Mouse (Mus musculus) lung, adult 2 months (tissue): ENCODE measurements around the gene 4931406C07Rik. TPM values are rescaled to one million over a fixed set of nuclear protein-coding genes. Genes with fewer than 3 reads are reported as not detected.
"Not testable (repeated sequence)": the region's sequence is repeated elsewhere in the genome, so short reads cannot be mapped to it uniquely, and the experiment has no call there.

Experiments used
- DNase-seq: peaks from one replicate; pipeline ENCODE4 v3.0.0; 2022
- H3K4me1 ChIP-seq: fragments of 200-500 bp; 2 replicates; pipeline ENCODE4 v1.6.1; 2011; ENCODE audit warnings: low read length; ENCODE audit not compliant: control insufficient read depth, insufficient read depth
- H3K4me3 ChIP-seq: fragments of 200-500 bp; replicated peaks from 2 replicates; pipeline ENCODE3; 2011; ENCODE audit warnings: low read depth, mild to moderate bottlenecking, control low read depth, low read length; ENCODE audit errors: extremely low read depth
- CTCF ChIP-seq: fragments of 200-500 bp; IDR thresholded peaks from 2 replicates; pipeline ENCODE4 v1.5.1; 2011; ENCODE audit warnings: mild to moderate bottlenecking, low read length, control low read depth; ENCODE audit not compliant: insufficient read depth
- POLR2A ChIP-seq: fragments of 200-500 bp; IDR thresholded peaks from 2 replicates; pipeline ENCODE4 v1.6.1; 2011; ENCODE audit warnings: low read depth, mild to moderate bottlenecking, control low read depth, low read length, borderline replicate concordance; ENCODE audit errors: extremely low read depth
- WGBS: fragments of 180-500 bp; shearing (Covaris S2); methylation state at CpG from one replicate; pipeline ENCODE4 v1.1.7; 2018; 5-methylcytosine and 5-hydroxymethylcytosine counted together
- polyA plus RNA-seq: library from polyadenylated mRNA; depleted of rRNA; stranded (reverse); fragments of >200 nt; gene quantifications from 2 replicates; pipeline ENCODE4 v1.2.3, GENCODE M21; 2012

The 4931406C07Rik gene
- polyA plus RNA-seq, 1 experiment: 13.7 TPM

DNA sequence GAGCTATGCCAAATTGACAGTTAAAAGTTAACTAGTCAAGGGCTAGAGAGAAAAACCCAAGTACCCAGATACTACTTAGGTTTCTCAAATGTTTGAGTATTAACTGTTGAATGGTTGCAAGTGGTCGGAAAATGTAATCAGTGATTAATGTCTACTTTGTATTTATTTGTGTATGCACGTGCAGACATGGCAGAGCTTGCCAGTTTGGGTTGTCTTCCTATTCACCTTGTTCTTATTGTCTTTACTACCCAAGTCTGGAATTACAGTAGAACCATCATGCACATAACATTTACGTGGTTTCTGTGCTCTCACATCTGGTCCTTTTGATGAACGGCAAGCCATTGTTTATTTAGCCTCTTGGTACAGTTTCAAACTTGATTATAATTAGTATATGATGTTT is 3.2 kb upstream of the 4931406C07Rik start:
- DNase-seq: no peak
- Histone ChIP-seq H3K4me3 (no peak overlapping the region), H3K4me1 (peaks cover 7% of the 10 kb centered on the region)
- TF ChIP-seq CTCF: no peak
- TF ChIP-seq POLR2A: no peak
- WGBS: 22% methylated on average over 4 of the region's 4 CpGs

DNA sequence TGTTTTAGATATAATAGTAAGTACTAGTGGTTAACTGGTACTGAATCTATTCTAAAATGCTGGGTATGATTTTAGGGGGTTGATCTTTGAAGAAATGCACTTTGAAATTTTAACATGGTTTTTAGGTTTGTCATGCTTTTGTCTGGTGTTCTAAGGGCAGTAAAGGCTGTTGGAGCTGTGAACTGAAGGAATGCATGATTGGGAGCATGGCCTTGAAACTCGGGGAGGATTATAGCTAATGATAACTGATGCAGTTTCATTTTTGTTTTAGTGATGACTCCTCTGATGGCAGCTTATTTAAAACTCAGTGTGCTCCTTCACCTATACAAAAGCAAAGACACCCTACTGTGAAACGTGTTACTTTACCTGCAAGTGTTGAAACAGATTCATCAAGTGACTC is 2.0 kb upstream of the 4931406C07Rik start:
- H3K4me1 ChIP-seq: peaks cover 7% of the 10 kb centered on the region
- WGBS: 37% methylated on average over 2 of the region's 2 CpGs
- TF ChIP-seq POLR2A: no peak
- TF ChIP-seq CTCF: no peak
- no peak for DNase-seq
- H3K4me3 ChIP-seq: no peak overlapping the region

DNA sequence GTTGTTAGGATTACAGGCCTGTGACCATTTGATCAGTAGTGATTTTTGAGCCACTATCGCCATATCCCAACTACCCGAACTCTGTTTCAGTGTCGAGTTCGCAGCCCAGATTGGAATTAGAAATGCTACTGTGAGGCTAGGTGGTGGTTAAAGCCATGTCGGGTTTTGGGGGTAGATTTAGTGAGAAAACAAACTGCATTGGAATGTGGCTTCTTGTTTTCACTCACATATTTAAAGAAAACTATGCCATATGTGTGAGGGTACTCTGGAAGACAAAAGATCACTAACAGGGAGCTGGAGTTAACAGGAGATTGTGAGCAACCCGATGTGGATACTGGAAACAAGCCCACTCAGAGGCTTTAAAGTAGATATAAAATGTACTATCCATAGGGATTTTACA is 1.0 kb upstream of the 4931406C07Rik start:
- DNase-seq: no peak
- Histone ChIP-seq H3K4me3 (no peak overlapping the region), H3K4me1 (peaks cover 7% of the 10 kb centered on the region)
- TF ChIP-seq POLR2A: no peak
- no peak for TF ChIP-seq CTCF
- 14% methylated on average over 6 of the region's 6 CpGs for WGBS

DNA sequence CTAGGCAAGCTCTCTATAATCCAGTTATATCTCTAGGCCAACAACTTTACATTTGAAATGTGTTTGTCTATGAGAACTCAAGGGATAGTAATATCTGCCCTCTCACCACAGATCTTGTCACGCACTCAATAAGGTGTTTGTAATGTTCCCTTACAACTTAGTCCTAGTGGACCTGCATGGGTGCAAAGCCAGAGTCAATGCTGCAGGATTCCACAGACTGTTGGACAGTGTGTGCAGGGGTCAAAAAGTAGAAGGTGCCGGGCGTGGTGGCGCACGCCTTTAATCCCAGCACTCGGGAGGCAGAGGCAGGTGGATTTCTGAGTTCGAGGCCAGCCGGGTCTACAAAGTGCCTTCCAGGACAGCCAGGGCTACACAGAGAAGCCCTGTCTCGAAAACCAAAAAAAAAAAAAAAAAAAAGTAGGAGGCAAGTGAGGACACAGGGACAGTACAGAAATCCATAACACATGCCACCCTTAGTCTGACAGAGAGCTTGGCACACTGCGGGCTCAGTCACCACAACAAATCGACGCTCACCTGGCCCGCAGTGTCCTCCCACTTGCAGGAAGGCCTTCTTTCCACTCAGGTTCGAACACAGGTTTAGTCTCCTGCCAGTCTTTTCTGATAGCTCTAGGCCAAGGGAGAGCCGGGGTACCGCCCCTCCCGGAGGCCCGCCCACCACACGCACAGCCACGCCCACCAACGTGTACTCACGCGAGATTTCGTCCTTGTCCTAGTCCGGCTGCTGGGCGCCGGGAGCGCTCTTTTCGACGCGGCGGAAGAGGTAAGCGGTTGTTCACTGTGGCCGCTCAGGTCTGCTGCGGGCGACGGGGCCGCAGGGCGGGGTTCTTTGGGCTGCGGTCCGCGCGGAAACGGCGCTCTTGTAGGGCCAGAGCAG is 498 bp downstream of the 4931406C07Rik start, which contains the start of gene Taf1d:
Gene Taf1d (plus strand): TSS at position 712 of the 895 bp plus-strand sequence.
- TF ChIP-seq POLR2A: peak; percentile 95
- TF ChIP-seq CTCF: no peak
- Histone ChIP-seq H3K4me3 (peak within 1 kb of the TSS; percentile 96), H3K4me1 (peaks cover 15% of the 10 kb centered on the region)
- 11% methylated on average over 45 of the region's 45 CpGs for WGBS
- peak; percentile 99 for DNase-seq

DNA sequence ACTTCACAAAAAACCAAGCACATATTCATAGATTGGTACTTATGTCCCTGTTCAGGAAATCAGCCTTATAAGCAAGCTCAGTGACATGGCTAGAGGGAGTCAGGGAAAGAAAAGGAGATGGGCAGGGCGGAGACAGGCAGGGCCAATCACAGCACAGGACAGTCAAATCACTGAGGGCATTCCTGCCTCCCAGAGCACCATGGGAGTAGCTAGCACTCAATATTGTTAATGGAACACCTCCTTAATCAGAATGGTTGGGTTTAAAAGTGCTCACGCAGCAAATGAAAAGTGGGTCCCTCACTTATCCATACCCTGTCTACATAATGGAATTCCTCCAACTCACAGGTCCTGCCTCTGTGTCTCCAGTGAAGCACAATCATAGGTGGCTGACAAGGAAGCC is 3.4 kb downstream of the 4931406C07Rik start:
- no peak for TF ChIP-seq POLR2A
- TF ChIP-seq CTCF: no peak
- no peak overlapping the region for H3K4me3 ChIP-seq
- peaks cover 15% of the 10 kb centered on the region for H3K4me1 ChIP-seq
- DNase-seq: no peak
- 70% methylated on average over 2 of the region's 2 CpGs for WGBS

DNA sequence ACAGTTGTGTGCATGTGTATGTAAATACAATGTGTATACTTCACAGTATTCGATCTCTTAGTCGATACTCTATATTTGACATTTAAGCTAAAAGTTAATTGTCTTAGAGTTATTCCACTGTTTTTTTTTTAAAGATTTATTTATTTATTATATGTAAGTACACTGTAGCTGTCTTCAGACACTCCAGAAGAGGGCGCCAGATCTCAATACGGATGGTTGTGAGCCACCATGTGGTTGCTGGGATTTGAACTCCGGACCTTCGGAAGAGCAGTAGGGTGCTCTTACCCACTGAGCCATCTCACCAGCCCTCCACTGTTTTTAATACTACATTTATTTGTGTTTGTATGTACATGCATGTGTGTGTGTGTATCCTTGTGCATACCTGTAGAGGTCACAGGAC is 4.2 kb downstream of the 4931406C07Rik start:
- DNase-seq, H3K4me3 ChIP-seq: not testable (repeated sequence)
- WGBS: 76% methylated on average over 6 of the region's 6 CpGs
- peaks cover 11% of the 10 kb centered on the region for H3K4me1 ChIP-seq

DNA sequence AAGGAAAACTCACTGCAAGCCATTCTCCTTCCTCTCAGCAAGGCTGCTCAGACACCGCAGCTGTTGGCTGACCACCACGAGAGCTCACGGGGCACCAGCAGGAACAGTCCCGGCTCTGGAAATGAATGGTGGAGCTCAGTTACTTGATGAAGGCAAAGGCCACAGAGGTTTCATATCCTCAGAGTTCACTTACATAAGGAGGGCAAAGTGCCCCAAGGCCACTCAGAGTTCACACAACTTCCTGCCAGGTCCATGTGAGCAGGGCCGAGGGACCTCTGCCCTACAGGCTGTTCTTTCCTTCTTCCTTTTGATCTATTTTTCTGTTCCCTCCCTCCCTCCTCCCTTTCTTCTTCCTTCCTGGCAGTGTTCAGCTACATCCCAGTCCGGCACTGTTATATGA is 4.8 kb downstream of the 4931406C07Rik start:
- peak overlapping the region; percentile 28 for H3K4me3 ChIP-seq
- H3K4me1 ChIP-seq: peaks cover 8% of the 10 kb centered on the region
- 11% methylated on average over 6 of the region's 6 CpGs for WGBS
- TF ChIP-seq CTCF (no peak), POLR2A (peak; percentile 34; the same call in 1 of the 2 replicates)
- peak; percentile 34 for DNase-seq

DNA sequence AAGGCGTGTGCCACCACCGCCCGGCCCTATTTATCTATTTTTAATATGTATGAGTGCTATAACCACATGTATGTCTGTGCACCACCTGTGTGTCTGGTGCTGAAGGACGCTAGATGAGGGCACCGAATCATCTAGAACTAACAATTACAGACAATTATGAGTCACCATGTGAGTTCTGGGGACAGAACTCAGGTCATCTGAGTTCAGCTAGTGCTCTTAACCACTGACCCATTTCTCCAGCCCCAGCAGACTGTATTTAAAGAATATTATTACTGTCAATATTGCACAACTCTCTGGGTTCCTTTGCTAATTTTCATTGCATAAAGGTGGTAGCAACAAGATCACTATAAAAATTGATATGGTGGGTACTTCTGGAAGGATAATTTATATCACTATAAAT is 6.2 kb downstream of the 4931406C07Rik start:
- no peak for DNase-seq
- WGBS: 83% methylated on average over 5 of the region's 5 CpGs
- no peak for TF ChIP-seq POLR2A
- no peak for TF ChIP-seq CTCF
- Histone ChIP-seq H3K4me1 (peaks cover 8% of the 10 kb centered on the region), H3K4me3 (no peak overlapping the region)

DNA sequence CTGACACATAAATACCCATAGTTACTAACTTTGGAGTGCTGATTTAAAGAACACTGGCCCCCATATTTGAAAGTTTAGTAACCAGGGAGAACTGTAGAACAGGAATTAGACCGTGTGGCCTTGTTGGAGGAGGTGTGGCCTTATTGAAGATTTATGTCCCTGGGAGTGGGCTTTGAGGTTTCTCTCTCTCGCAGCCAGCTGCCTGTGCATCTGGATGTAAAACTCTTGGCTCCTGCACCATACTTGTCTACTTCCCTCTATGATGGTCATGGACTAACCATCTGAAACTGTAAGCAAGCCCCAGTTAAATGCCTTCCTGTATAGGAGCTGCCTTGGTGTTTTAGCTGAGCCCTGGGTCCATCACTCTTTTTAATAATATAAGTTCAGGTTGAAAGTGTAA is 7.8 kb downstream of the 4931406C07Rik start:
- DNase-seq: no peak
- no peak overlapping the region for H3K4me3 ChIP-seq
- 47% methylated on average over 2 of the region's 2 CpGs for WGBS
- no peak for TF ChIP-seq CTCF
- TF ChIP-seq POLR2A: no peak
- H3K4me1 ChIP-seq: peaks cover 8% of the 10 kb centered on the region

DNA sequence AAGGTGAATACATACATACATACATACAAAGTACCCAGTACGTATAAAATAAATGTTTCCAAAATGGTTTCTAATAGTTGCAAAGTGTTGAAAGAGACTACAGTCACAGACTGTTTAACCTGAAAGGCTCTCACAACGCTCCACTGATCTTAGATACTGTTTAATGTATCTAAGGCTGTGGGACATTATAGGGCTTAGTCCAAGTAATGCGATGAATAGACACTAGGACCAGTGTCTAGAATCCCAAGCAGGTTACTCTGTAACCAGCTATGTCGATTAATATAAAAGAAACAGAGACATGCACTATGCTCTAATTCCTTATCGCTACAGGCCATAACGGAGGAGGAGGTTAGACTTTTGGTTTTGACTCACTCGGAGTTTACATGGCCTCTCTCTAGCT is 9.1 kb downstream of the 4931406C07Rik start:
- no peak for DNase-seq
- 89% methylated on average over 7 of the region's 7 CpGs for WGBS
- peaks cover 8% of the 10 kb centered on the region for H3K4me1 ChIP-seq
- TF ChIP-seq CTCF (no peak), POLR2A (no peak)
- H3K4me3 ChIP-seq: no peak overlapping the region
